ENCODE assay signal across 8 mouse cellular contexts in genomic region chr11:119022895-119023615, GRCm38 (mm10). TPM values are rescaled to one million over a fixed set of nuclear protein-coding genes. Genes with fewer than 3 reads are reported as not detected.
A peak's percentile ranks its signal among the peaks of the same experiment; 100 is the strongest.
DNase-seq lines count a peak whose midpoint lies in the region; ATAC-seq and TF ChIP-seq lines count a peak whose summit lies in the region.

Cbx2 (plus strand) TSS chr11:119022962.

- H3K4me1 ChIP-seq in ES-E14 (ENCODE audit: control insufficient read depth in 2 of 2, insufficient read depth in 2 of 2, low read length in 2 of 2, poor library complexity in 1 of 2) = peaks cover 0 to 3% of the 10 kb centered on the region in 2 experiments; a peak in 1 of 4 replicates
- H3K4me1 ChIP-seq in forebrain, embryonic 16.5 days (replicated peaks; ENCODE audit: control insufficient read depth, insufficient read depth, low read length) = peaks cover 42% of the 10 kb centered on the region
- H3K4me1 ChIP-seq in lung, embryonic 14.5 days (ENCODE audit: insufficient read depth) = peaks cover 22% of the 10 kb centered on the region
- peaks cover 21% of the 10 kb centered on the region for H3K4me1 ChIP-seq in olfactory bulb, adult 2 months (ENCODE audit: control insufficient read depth, insufficient read depth, low read length)

- peak within 1 kb of the TSS; percentile 80 to 85 for H3K4me3 ChIP-seq in ES-E14 (ENCODE audit: insufficient read depth in 1 of 2, low read depth in 1 of 2, low read length in 2 of 2, poor library complexity in 1 of 2, severe bottlenecking in 1 of 2)
- peak within 1 kb of the TSS; percentile 54 for H3K4me3 ChIP-seq in forebrain, embryonic 16.5 days (replicated peaks; ENCODE audit: low read length)
- H3K4me3 ChIP-seq in layer of hippocampus, adult 2 months = peak within 1 kb of the TSS; percentile 86
- peak within 1 kb of the TSS; percentile 92 for H3K4me3 ChIP-seq in lung, embryonic 14.5 days (ENCODE audit: low read depth, low read length)
- H3K4me3 ChIP-seq in olfactory bulb, adult 2 months (ENCODE audit: insufficient read depth, low read depth, low read length) = peak within 1 kb of the TSS; percentile 88

- peaks cover 19% of the 10 kb centered on the region for H3K36me3 ChIP-seq in ES-E14 (ENCODE audit: control insufficient read depth, insufficient read depth, low read length, poor library complexity, severe bottlenecking)
- H3K36me3 ChIP-seq in forebrain, embryonic 16.5 days (ENCODE audit: control insufficient read depth, insufficient read depth) = peaks cover 17% of the 10 kb centered on the region
- peaks cover 30% of the 10 kb centered on the region for H3K36me3 ChIP-seq in lung, embryonic 14.5 days (ENCODE audit: insufficient read depth)

- TF ChIP-seq CTCF in layer of hippocampus, adult 2 months (conservative IDR thresholded peaks at IDR 0.05) = no peak
- TF ChIP-seq CTCF in lung, embryonic 14.5 days (IDR thresholded peaks at IDR 0.05; ENCODE audit: low read depth) = no peak
- no peak for TF ChIP-seq CTCF in olfactory bulb, adult 2 months (IDR thresholded peaks at IDR 0.05; ENCODE audit: insufficient read depth, low read depth, low read length)

- TF ChIP-seq POLR2A in olfactory bulb, adult 2 months (IDR thresholded peaks at IDR 0.05; ENCODE audit: insufficient read depth, low read depth, low read length) = peak; percentile 73

- no peak for DNase-seq in ES-E14 (ENCODE audit: low read depth, low spot score)
- peak; percentile 78 for DNase-seq in cerebellum, adult 11 months
- DNase-seq in heart, postnatal 36 days = peak; percentile 89
- peak; percentile 75 to 81 for DNase-seq in layer of hippocampus, adult 2 months (ENCODE audit: low spot score in 2 of 2)
- DNase-seq in lung, embryonic 14.5 days = peak; percentile 96
- DNase-seq in thymus, postnatal 0 days (ENCODE audit: low spot score) = peak; percentile 90

- peaks cover 6% of the 10 kb centered on the region; the same call in 1 of the 2 replicates for H3K27me3 ChIP-seq in forebrain, embryonic 16.5 days (replicated peaks; ENCODE audit: control insufficient read depth, insufficient read depth, low read length)
- H3K27me3 ChIP-seq in lung, embryonic 14.5 days (ENCODE audit: insufficient read depth, low read length) = peaks cover 15% of the 10 kb centered on the region; the same call in 1 of the 2 replicates

- H3K9ac ChIP-seq in ES-E14 (ENCODE audit: insufficient read depth, low read depth, low read length, poor library complexity, severe bottlenecking) = peak within 1 kb of the TSS; percentile 94
- peak within 1 kb of the TSS; percentile 92 for H3K9ac ChIP-seq in forebrain, embryonic 16.5 days (replicated peaks; ENCODE audit: low read depth, low read length)
- H3K9ac ChIP-seq in lung, embryonic 14.5 days = peak within 1 kb of the TSS; percentile 89

- intact Hi-C loops in heart, postnatal 36 days (cut with DNase I) = no loop called here

- H3K27ac ChIP-seq in ES-E14 (ENCODE audit: insufficient read depth, low read depth, low read length, poor library complexity, severe bottlenecking) = peak within 1 kb of the TSS; percentile 44; the same call in 1 of the 2 replicates
- peak within 1 kb of the TSS; percentile 81 for H3K27ac ChIP-seq in forebrain, embryonic 16.5 days (ENCODE audit: low read length)
- peak within 1 kb of the TSS; percentile 77 for H3K27ac ChIP-seq in layer of hippocampus, adult 2 months
- peak within 1 kb of the TSS; percentile 89 for H3K27ac ChIP-seq in lung, embryonic 14.5 days (ENCODE audit: low read depth)
- H3K27ac ChIP-seq in olfactory bulb, adult 2 months (ENCODE audit: insufficient read depth, low read depth, low read length) = no peak within 1 kb of the TSS

- ATAC-seq in forebrain, embryonic 16.5 days = peak; percentile 97
- peak; percentile 88 for ATAC-seq in lung, embryonic 14.5 days (ENCODE audit: insufficient read depth)

- H3K4me2 ChIP-seq in forebrain, embryonic 16.5 days (ENCODE audit: low read length) = peak within 1 kb of the TSS; percentile 78
- peak within 1 kb of the TSS; percentile 80 for H3K4me2 ChIP-seq in lung, embryonic 14.5 days

- no peaks in the 10 kb centered on the region for H3K9me3 ChIP-seq in ES-E14 (ENCODE audit: control insufficient read depth, insufficient read depth, low read depth, low read length)
- no peaks in the 10 kb centered on the region for H3K9me3 ChIP-seq in forebrain, embryonic 16.5 days (ENCODE audit: control insufficient read depth, low read length)
- H3K9me3 ChIP-seq in lung, embryonic 14.5 days (ENCODE audit: low read depth, low read length) = no peaks in the 10 kb centered on the region

- under 1% methylated on average over 88 of the region's 99 CpGs for WGBS in forebrain, embryonic 16.5 days
- WGBS in lung, embryonic 14.5 days = under 1% methylated on average over 98 of the region's 99 CpGs
- WGBS in olfactory bulb, adult 2 months = under 1% methylated on average over 98 of the region's 99 CpGs

- in situ Hi-C loops in ES-E14 (cut with MboI; ENCODE audit: low sequenced_read_pairs in 2 of 2, unreplicated experiment in 2 of 2) = no loop called here

TF ChIP-seq in ES-E14, 5 proteins besides CTCF, POLR2A, EP300 and RAD21:
- TF ChIP-seq CHD2 (IDR thresholded peaks at IDR 0.05; ENCODE audit: low read depth, low read length) (no peak), ZNF384 (IDR thresholded peaks at IDR 0.05; ENCODE audit: low read depth, low read length) (no peak), HCFC1 (IDR thresholded peaks at IDR 0.05; ENCODE audit: borderline replicate concordance, insufficient read depth, low read length) (no peak), MAFK (IDR thresholded peaks at IDR 0.05; ENCODE audit: insufficient read depth, low read depth, low read length) (no peak), ZC3H11A (IDR thresholded peaks at IDR 0.05; ENCODE audit: borderline replicate concordance, low read depth, low read length) (no peak)

RNA-seq across cellular contexts. Expression of gene Cbx2, which starts in this region (rescaled TPM):
- total RNA-seq in ES-E14 (2012; rRNA removed) = 12.6 and 13.9 TPM in 2 replicates
- polyA plus RNA-seq in forebrain, embryonic 16.5 days (2015; fragmentation: Nextera tagmentation; extraction: Ambion mirVana) = 24.9 and 26.7 TPM in 2 replicates
- total RNA-seq in heart, postnatal 36 days (2021) = 1 to 10 TPM; 3.2 to 3.9 TPM
- 1 to 10 TPM; 2.9 to 3.1 TPM for total RNA-seq in layer of hippocampus, adult 2 months (2021)
- polyA plus RNA-seq in lung, embryonic 14.5 days (2014; fragmentation: Nextera tagmentation; extraction: Ambion mirVana) = 35.6 and 43.4 TPM in 2 replicates
- not detected in 2 replicates for polyA plus RNA-seq in olfactory bulb, adult 2 months (2012; ENCODE audit: insufficient read depth, insufficient read length, low replicate concordance, missing spikeins)
- 19.5 and 22.3 TPM in 2 replicates for polyA plus RNA-seq in thymus, postnatal 0 days (2015; fragmentation: Nextera tagmentation; extraction: Ambion mirVana)
